Mouse (Mus musculus) spleen, adult 12 weeks (tissue): ENCODE measurements around the gene Nit2.

Experiments
- DNase-seq: peaks from one replicate; pipeline ENCODE4 v3.0.0; 2022; ENCODE audit warnings: low spot score

The Nit2 gene

GRCm38 (mm10) chr16:57162841-57163240 is 4.3 kb downstream of the Nit2 start:
- DNase-seq = no peak

GRCm38 (mm10) chr16:57159835-57160234 is 7.3 kb downstream of the Nit2 start:
- DNase-seq = no peak

GRCm38 (mm10) chr16:57157728-57158127 is 9.4 kb downstream of the Nit2 start:
- no peak for DNase-seq

- no peak for DNase-seq
Measured at GRCm38 (mm10) chr16:57157076-57157475, 10.1 kb downstream of the Nit2 start.

- DNase-seq = no peak
Measured at GRCm38 (mm10) chr16:57155899-57156298, 11.2 kb downstream of the Nit2 start.

- DNase-seq = no peak
Measured at GRCm38 (mm10) chr16:57151437-57151836, 15.7 kb downstream of the Nit2 start.

GRCm38 (mm10) chr16:57144741-57145140 is 22.4 kb downstream of the Nit2 start:
- DNase-seq = no peak

GRCm38 (mm10) chr16:57133611-57134010 is 33.5 kb downstream of the Nit2 start:
- DNase-seq = no peak

GRCm38 (mm10) chr16:57132326-57132725 is 34.8 kb downstream of the Nit2 start:
- DNase-seq = no peak

- no peak for DNase-seq
Measured at GRCm38 (mm10) chr16:57131544-57131943, 35.6 kb downstream of the Nit2 start.

GRCm38 (mm10) chr16:57130752-57131400 is 36.3 kb downstream of the Nit2 start:
- no peak for DNase-seq

- no peak for DNase-seq
Measured at GRCm38 (mm10) chr16:57127825-57128224, 39.3 kb downstream of the Nit2 start.

- DNase-seq = no peak
Measured at GRCm38 (mm10) chr16:57126268-57126667, 40.9 kb downstream of the Nit2 start.

GRCm38 (mm10) chr16:57122682-57123445 is 44.3 kb downstream of the Nit2 start:
- DNase-seq = no peak

- no peak for DNase-seq
Measured at GRCm38 (mm10) chr16:57121816-57122415, 45.2 kb downstream of the Nit2 start.

GRCm38 (mm10) chr16:57120913-57121815 is 46.0 kb downstream of the Nit2 start, which contains the start of gene Tomm70a:
TSS of gene Tomm70a (plus strand) at chr16:57121703.
- DNase-seq = peak; percentile 89

GRCm38 (mm10) chr16:57117562-57117961 is 49.6 kb downstream of the Nit2 start:
- no peak for DNase-seq

GRCm38 (mm10) chr16:57116066-57116465 is 51.1 kb downstream of the Nit2 start:
- no peak for DNase-seq
